Mouse (Mus musculus) stomach, postnatal 0 days (tissue): Measurements from ENCODE around the gene Tmem201.

Experiments used
- CTCF ChIP-seq: IDR thresholded peaks from 2 replicates; pipeline ENCODE4 v1.5.1; 2016; ENCODE audit warnings: antibody characterized with exemption, low read depth, mild to moderate bottlenecking, moderate library complexity
- EP300 ChIP-seq: optimal IDR thresholded peaks from 2 replicates; pipeline ENCODE3; 2016; ENCODE audit warnings: antibody characterized with exemption

- TF ChIP-seq CTCF (no peak), EP300 (no peak)
These were observed 37.9 kb downstream of the Tmem201 start for GRCm38 (mm10) chr4:149699953-149700352.
